Mouse (Mus musculus) hindlimb bud, embryonic 11.5 days (tissue): ENCODE results near the gene Itm2c.

Experiments used
- DNase-seq: peaks from one replicate; pipeline ENCODE4 v3.0.0-alpha.2; 2012; ENCODE audit warnings: low read depth, low spot score; ENCODE audit errors: extremely low spot score

The Itm2c gene

DNA sequence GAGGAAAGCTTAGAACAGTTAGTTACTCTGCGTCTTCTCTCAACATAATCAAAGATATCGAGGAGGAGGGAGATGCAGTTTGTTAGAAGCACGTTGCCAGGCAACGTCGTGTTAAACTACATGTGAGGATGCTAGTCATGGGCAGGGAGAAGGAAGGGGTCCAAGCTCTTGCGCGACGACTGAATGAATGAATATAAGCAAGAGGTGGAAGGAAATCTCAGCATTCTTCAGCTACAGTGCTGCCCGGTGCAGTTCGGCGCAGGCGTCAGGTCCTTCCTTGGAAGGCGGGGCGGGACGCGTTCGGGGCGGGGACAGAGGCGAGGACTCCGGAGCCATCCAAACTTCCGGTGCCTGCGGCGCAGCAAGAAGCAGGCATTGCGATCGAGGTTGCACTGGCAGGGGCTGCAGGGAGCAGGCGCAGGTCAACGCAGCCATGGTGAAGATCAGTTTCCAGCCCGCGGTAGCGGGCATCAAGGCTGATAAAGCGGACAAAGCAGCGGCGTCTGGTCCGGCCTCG, at the start of gene Itm2c:
Gene Itm2c, plus strand, starts transcription at position 51 of the 517 bp plus-strand sequence.
- peak; percentile 62 for DNase-seq

DNA sequence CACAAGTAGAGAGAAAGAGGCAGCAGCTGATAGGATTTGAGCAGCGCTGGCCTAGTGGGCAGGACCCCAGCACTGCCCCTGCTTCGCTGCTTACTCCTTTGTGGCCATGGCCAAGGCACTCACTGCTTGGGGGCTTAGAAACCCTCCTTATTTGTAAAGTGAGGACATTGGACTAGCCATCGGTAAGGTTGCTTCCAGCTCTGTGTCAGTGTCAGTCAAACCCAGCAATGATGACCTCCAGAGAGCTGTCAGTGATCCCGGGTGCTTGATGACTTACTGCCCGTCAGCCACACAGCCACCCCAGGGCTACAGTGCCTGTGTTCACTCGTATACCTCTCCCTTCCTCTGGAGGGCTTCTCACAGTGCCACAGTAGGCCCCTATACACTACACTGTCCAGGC, 49.1 kb upstream of the Itm2c start:
- DNase-seq = no peak

- DNase-seq = no peak
Observed at GRCm38 (mm10) chr1:85845476-85845875, 48.6 kb upstream of the Itm2c start.

DNA sequence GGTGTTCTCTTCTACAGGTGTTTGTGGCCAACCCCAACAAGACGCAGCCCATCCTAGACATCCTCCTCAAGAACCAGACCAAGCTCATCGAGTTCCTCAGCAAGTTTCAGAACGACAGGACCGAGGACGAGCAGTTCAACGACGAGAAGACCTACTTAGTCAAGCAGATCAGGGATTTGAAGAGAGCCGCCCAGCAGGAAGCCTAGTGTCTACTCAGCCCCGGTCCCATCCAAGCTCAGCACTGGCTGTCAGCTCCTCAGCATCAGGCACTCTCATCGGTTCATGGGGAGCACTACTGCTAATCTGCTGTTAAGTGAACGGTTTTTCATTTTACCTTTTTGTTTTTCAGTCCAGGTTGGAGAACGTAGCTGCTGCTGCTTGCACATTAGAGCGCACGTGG, 45.1 kb upstream of the Itm2c start:
- DNase-seq = no peak

- DNase-seq = no peak
Observed at GRCm38 (mm10) chr1:85850851-85851250, 43.2 kb upstream of the Itm2c start.

GRCm38 (mm10) chr1:85852996-85853689, 40.9 kb upstream of the Itm2c start:
- peak; percentile 44 for DNase-seq

GRCm38 (mm10) chr1:85853865-85854264, 40.2 kb upstream of the Itm2c start:
- DNase-seq = no peak

DNA sequence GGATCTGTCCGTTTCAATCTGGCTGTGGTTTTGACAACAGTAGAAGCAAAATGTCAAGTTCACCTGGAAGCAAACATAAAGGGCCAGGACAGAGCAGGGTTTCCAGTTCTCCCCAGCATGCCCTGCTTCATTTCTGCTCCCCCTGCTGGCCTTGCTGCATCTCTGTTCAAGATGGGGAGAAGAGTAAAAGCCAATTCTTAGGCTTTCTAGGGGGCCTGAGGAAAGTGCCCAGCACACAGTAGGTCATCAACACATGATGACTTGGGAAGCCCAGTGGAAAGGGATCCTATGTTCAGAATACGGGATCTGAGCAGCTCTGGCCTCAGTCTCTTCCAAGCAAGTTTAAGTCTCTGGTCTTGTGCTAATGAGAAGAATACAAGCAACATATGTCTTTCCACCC, 39.6 kb upstream of the Itm2c start:
- no peak for DNase-seq

DNA sequence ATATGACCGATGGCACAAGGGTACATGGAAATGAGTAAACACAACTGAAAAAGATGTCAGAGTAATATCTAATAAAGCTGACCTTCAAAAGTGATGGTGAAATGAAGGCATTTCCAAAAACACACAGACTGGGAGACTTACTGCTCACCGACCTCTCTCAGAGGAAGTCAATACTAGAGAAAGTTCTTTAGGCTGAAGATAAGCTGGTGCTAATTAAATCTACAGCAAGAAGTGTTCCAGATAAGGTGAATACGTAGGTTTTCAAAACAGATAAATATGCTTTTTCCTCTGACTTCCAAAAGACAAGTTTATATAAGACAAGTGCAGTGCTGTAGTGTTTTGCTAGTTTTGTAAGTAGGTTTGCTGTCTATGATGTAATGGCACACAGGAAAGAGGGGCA, 37.8 kb upstream of the Itm2c start:
- DNase-seq = no peak

GRCm38 (mm10) chr1:85857261-85857754, 36.8 kb upstream of the Itm2c start:
- no peak for DNase-seq

- DNase-seq = no peak
Observed at GRCm38 (mm10) chr1:85864383-85864782, 29.7 kb upstream of the Itm2c start.

- DNase-seq = no peak
Observed at GRCm38 (mm10) chr1:85870001-85870400, 24.1 kb upstream of the Itm2c start.

DNA sequence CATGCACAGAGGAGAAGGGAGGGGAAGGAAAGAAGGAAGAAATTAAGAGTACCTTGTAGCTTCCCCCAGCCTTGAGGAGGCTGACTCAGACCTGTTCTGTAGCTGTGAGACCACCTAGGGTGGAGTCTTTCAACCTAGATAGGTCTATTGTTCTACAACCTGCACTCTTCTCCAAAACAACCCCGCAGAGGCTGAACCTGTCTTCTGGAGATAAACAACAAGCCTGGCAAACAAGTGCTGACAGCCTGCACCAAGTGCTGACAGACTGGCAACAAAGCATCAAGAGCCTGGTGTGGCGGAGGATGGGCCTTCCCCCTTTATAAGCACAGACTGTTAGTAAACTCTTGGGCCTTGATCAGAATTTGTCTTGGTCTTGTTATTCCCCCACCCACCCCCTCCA, 23.5 kb upstream of the Itm2c start:
- no peak for DNase-seq

DNA sequence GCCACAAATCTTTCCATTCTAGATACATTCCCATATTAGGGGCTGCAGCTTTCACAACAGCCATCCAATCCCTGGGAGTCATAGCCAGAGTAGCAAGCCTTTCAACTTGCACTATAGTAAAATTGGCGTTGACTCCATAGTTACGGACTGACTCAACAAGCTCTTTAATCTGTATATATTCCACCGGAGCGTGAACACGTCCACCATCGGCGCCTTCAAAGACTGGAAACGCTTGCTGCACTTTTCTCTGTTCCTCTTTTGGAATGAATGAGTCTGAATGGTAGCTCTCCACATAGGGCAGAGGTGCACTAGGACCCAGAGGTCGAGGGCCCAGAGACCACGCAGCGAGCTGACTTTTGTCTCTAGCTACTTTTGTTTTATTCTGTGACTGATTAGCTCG, 12.1 kb upstream of the Itm2c start:
- DNase-seq = no peak

GRCm38 (mm10) chr1:85887221-85887620, 6.9 kb upstream of the Itm2c start:
- DNase-seq = no peak

DNA sequence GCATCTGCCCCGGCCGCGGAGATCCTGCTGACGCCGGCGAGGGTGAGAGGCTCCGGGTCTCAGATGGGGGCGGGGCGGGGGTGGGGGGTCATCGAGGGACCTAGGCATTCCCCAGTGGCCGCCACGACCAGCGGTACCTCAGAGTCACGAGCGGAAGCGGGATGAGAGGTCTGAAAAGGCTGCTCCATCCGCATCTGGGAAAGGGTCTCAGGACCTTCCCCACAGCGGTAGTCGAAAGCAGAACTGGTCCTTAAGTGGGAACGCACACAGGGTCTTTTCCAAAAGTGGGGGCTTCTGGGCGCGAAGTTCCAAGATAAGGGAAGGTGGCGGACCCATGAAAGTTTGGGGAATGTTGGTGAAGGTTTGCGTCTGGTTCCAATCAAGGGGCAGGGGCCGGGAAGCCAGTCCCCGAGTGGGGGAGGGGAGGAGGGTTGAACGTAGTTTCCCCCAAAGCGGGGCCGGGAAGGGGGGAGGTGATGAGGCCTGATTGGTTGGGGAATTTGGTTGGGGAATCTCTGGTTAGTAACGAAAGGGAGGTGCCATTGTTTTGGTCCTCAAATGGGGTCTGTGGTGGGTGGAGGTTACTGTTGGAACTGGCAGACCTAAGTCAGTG, 773 bp downstream of the Itm2c start:
- DNase-seq = peak; percentile 81

GRCm38 (mm10) chr1:85895391-85895837, 1.3 kb downstream of the Itm2c start:
- DNase-seq = peak; percentile 44

GRCm38 (mm10) chr1:85896110-85896509, 2.0 kb downstream of the Itm2c start:
- DNase-seq = no peak

- DNase-seq = no peak
Observed at GRCm38 (mm10) chr1:85896781-85897700, 3.0 kb downstream of the Itm2c start.

- DNase-seq = no peak
Observed at GRCm38 (mm10) chr1:85897901-85898760, 4.0 kb downstream of the Itm2c start.
